Mouse (Mus musculus): ENCODE results near the gene Gm45837. TPM values are rescaled to one million over a fixed set of nuclear protein-coding genes. Genes with fewer than 3 reads are reported as not detected.
A peak's percentile ranks its signal among the peaks of the same experiment; 100 is the strongest.

Gene Gm45837
- total RNA-seq, 2 experiments from 2014 or later = 3.8 TPM; not detected in 1

GRCm38 (mm10) chr7:101443093-101443492, 32.4 kb downstream of the Gm45837 start:
- no peak for DNase-seq

- no peak for DNase-seq
Observed at GRCm38 (mm10) chr7:101444211-101444610, 33.5 kb downstream of the Gm45837 start.

GRCm38 (mm10) chr7:101449855-101450254, 39.2 kb downstream of the Gm45837 start:
- peak; percentile 67 to 73 for DNase-seq

GRCm38 (mm10) chr7:101450422-101451401, 40.0 kb downstream of the Gm45837 start:
- DNase-seq = peak; percentile 93 to 95

- no peak for DNase-seq
Observed at GRCm38 (mm10) chr7:101452669-101453068, 42.0 kb downstream of the Gm45837 start.

GRCm38 (mm10) chr7:101453296-101453695, 42.6 kb downstream of the Gm45837 start:
- DNase-seq = no peak

GRCm38 (mm10) chr7:101453725-101454124, 43.0 kb downstream of the Gm45837 start:
- peak; percentile 62 to 76 for DNase-seq

- DNase-seq = peak in 1 of 2 experiments; percentile 9
Observed at GRCm38 (mm10) chr7:101454479-101454878, 43.8 kb downstream of the Gm45837 start.

GRCm38 (mm10) chr7:101455141-101455540, 44.5 kb downstream of the Gm45837 start:
- DNase-seq = peak in 1 of 2 experiments; percentile 41

GRCm38 (mm10) chr7:101456318-101456717, 45.6 kb downstream of the Gm45837 start:
- peak in 1 of 2 experiments; percentile 3 for DNase-seq

GRCm38 (mm10) chr7:101456789-101457188, 46.1 kb downstream of the Gm45837 start:
- peak in 1 of 2 experiments; percentile 54 for DNase-seq

GRCm38 (mm10) chr7:101457283-101457682, 46.6 kb downstream of the Gm45837 start:
- peak in 1 of 2 experiments; percentile 3 for DNase-seq

GRCm38 (mm10) chr7:101457801-101458200, 47.1 kb downstream of the Gm45837 start:
- peak in 1 of 2 experiments; percentile 39 for DNase-seq

- peak in 1 of 2 experiments; percentile 20 for DNase-seq
Observed at GRCm38 (mm10) chr7:101458278-101458781, 47.6 kb downstream of the Gm45837 start.

- peak in 1 of 2 experiments; percentile 21 for DNase-seq
Observed at GRCm38 (mm10) chr7:101459305-101459813, 48.7 kb downstream of the Gm45837 start.

GRCm38 (mm10) chr7:101459923-101460607, 49.4 kb downstream of the Gm45837 start:
- DNase-seq = peak in 1 of 2 experiments; percentile 39

- peak in 1 of 2 experiments; percentile 14 for DNase-seq
Observed at GRCm38 (mm10) chr7:101460608-101460957, 49.9 kb downstream of the Gm45837 start.

- DNase-seq = peak in 1 of 2 experiments; percentile 1
Observed at GRCm38 (mm10) chr7:101461571-101461970, 50.9 kb downstream of the Gm45837 start.

- peak in 1 of 2 experiments; percentile 19 for DNase-seq
Observed at GRCm38 (mm10) chr7:101462327-101463068, 51.8 kb downstream of the Gm45837 start.

GRCm38 (mm10) chr7:101463665-101464271, 53.1 kb downstream of the Gm45837 start:
- peak in 1 of 2 experiments; percentile 25 for DNase-seq

- peak in 1 of 2 experiments; percentile 4 for DNase-seq
Observed at GRCm38 (mm10) chr7:101464927-101465326, 54.2 kb downstream of the Gm45837 start.
